Mouse (Mus musculus): Measurements from ENCODE around the gene Dennd1b.
A peak's percentile ranks its signal among the peaks of the same experiment; 100 is the strongest.

Dennd1b gene

GRCm38 (mm10) chr1:139015118-139015788 lies 52.0 kb downstream of the Dennd1b start:
- DNase-seq (ENCODE audit: low read depth, low spot score): no peak

- no peak for DNase-seq (ENCODE audit: low read depth, low spot score)
Observed at GRCm38 (mm10) chr1:139021298-139021697, 58.1 kb downstream of the Dennd1b start.

GRCm38 (mm10) chr1:139025882-139026645 lies 62.8 kb downstream of the Dennd1b start:
- no peak for DNase-seq (ENCODE audit: low read depth, low spot score)

- DNase-seq (ENCODE audit: low read depth, low spot score): no peak
Observed at GRCm38 (mm10) chr1:139029521-139029920, 66.3 kb downstream of the Dennd1b start.

- DNase-seq (ENCODE audit: low read depth, low spot score): no peak
Observed at GRCm38 (mm10) chr1:139032411-139032810, 69.2 kb downstream of the Dennd1b start.

- no peak for DNase-seq (ENCODE audit: low read depth, low spot score)
Observed at GRCm38 (mm10) chr1:139035141-139035540, 71.9 kb downstream of the Dennd1b start.

- DNase-seq (ENCODE audit: low read depth, low spot score): peak; percentile 37
Observed at GRCm38 (mm10) chr1:139036302-139036701, 73.1 kb downstream of the Dennd1b start.

GRCm38 (mm10) chr1:139036768-139037507 lies 73.7 kb downstream of the Dennd1b start:
- DNase-seq (ENCODE audit: low read depth, low spot score): peak; percentile 13

- DNase-seq (ENCODE audit: low read depth, low spot score): no peak
Observed at GRCm38 (mm10) chr1:139038074-139038473, 74.8 kb downstream of the Dennd1b start.

GRCm38 (mm10) chr1:139038620-139039019 lies 75.4 kb downstream of the Dennd1b start:
- DNase-seq (ENCODE audit: low read depth, low spot score): no peak

- DNase-seq (ENCODE audit: low read depth, low spot score): no peak
Observed at GRCm38 (mm10) chr1:139039529-139040230, 76.4 kb downstream of the Dennd1b start.

GRCm38 (mm10) chr1:139049075-139049474 lies 85.8 kb downstream of the Dennd1b start:
- no peak for DNase-seq (ENCODE audit: low read depth, low spot score)

GRCm38 (mm10) chr1:139049881-139050472 lies 86.7 kb downstream of the Dennd1b start:
- no peak for DNase-seq (ENCODE audit: low read depth, low spot score)

GRCm38 (mm10) chr1:139053003-139053402 lies 89.8 kb downstream of the Dennd1b start:
- no peak for DNase-seq (ENCODE audit: low read depth, low spot score)

- DNase-seq (ENCODE audit: low read depth, low spot score): no peak
Observed at GRCm38 (mm10) chr1:139060301-139060700, 97.1 kb downstream of the Dennd1b start.

GRCm38 (mm10) chr1:139064711-139065110 lies 101.5 kb downstream of the Dennd1b start:
- DNase-seq (ENCODE audit: low read depth, low spot score): no peak

GRCm38 (mm10) chr1:139067210-139067609 lies 104.0 kb downstream of the Dennd1b start:
- DNase-seq (ENCODE audit: low read depth, low spot score): no peak

- DNase-seq (ENCODE audit: low read depth, low spot score): no peak
Observed at GRCm38 (mm10) chr1:139071015-139071414, 107.8 kb downstream of the Dennd1b start.

GRCm38 (mm10) chr1:139075671-139076070 lies 112.4 kb downstream of the Dennd1b start:
- no peak for DNase-seq (ENCODE audit: low read depth, low spot score)

- no peak for DNase-seq (ENCODE audit: low read depth, low spot score)
Observed at GRCm38 (mm10) chr1:139077989-139078388, 114.8 kb downstream of the Dennd1b start.

GRCm38 (mm10) chr1:139079000-139079399 lies 115.8 kb downstream of the Dennd1b start:
- DNase-seq (ENCODE audit: low read depth, low spot score): no peak
